Mouse (Mus musculus): ENCODE results near the gene Pik3cb. TPM values are rescaled to one million over a fixed set of nuclear protein-coding genes. Genes with fewer than 3 reads are reported as not detected.

The Pik3cb gene
- 10 to 100 TPM; 27.6 to 28.0 TPM for total RNA-seq (2021)
- long read RNA-seq, full-length matches to known transcripts: 41 of 71 reads
- long read RNA-seq, partial matches to known transcripts: 4 of 71 reads
- long read RNA-seq, other reads (novel, unspliced or antisense): 26 of 71 reads

DNA sequence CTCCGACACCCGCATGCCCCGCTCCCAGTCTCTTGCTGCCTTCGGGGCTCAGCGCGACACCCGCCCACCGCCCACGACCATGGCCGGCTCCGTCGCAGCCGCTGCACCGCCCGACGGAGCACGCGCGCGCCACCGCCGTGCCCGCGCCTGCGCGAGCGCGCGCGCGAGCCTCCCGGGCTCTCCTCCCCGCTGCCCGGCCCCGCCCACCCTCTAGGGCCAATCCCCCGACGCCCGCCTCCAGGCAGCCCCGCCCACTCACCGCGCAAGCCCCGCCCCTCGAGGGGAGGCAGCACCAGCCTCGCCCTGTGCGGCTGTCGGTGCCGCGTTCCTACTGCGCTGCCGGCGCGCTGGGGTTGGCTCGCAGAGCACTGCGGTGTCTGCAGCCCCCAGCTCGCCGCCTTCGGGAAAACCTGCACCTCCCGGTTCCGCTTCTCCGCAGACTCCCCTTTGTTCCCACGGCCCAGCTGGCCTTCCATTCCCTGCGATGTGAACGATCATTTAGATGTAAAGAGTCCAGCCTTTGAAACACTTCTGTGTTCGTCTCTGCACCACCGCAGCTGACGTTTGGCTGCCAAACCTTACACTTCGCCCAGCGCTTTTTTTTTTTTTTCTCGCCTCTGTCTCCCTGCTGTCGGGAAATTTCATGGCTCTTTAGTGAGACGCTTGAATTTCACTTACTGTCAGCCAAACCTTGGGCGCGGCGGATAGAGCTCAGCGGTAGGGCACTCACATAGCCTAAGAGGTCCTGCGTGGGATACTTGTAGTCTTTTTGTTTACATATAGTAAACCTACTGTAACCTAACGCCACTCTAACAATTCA lies at the start of gene Pik3cb:
Gene Pik3cb (minus strand): TSS at position 559 of the 820 bp plus-strand sequence.
- DNase-seq (ENCODE audit: low spot score in 2 of 2): peak; percentile 97 to 98

DNA sequence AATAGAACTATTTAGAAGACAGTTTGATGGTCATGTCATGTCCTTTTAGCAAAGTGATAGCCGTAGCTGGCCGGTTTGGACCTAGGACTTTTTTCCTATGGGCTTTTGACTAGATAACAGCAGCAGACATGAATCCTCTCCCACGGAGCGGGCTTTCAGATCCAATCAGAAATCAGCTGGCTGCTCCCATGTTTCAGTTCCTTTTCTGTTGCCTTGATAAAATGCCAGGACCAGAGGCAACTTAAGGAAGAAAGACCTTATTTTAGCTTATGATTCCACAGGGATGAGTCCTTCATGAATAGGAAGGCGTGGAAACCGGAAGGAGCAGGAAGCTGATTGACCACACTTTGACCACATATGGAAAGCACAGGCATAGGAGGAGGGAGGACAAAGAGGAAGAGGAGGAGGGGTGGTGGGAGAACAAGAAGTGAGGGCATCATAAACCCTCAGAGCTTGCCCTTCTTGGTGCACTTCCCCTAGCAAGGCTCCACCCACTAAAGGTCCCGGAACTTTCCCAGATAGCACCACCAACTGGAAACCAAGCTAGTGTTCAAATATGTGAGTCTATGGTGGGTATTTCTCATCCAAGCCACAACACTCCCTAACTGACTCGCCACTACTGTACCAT lies 42.7 kb upstream of the Pik3cb start:
- DNase-seq (ENCODE audit: low spot score in 2 of 2): no peak

DNA sequence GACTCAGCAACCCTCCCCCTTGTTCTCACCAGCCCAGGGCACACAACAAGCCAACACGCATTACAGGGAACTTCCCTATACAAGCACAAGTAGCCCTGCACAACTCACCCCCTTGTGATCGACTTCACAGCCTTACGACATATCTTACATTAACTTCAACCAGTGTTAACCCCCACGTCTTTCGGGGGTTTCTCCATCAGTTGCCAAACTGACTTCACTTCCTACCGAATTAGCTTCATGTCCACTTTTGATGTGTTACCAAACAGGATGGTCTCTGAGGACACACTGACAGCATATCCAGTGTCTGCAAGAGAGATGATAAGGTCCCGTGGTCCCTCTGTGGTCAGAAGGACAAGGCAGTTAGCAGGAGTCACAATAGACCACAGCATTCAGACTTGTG lies 41.7 kb upstream of the Pik3cb start:
- DNase-seq (ENCODE audit: low spot score in 2 of 2): no peak

DNA sequence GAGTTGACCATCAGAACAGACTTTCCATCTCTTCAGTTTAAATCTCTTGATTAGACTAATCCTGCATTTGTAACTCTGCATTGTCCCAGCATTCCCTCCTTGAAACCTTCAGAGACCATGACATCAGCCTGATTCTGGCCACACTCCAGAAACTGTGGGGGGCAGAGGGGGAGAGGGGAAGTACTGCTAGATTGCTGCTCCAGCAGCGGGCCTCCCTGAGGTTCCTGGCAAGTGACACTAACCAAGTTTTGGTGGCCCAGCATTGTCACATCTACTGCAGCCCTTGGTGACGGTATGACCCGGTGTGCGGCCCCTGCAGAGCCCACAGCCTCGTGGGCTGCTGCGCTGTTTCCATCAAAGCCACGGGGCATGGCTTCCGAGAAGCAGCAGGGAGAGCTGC lies 39.9 kb upstream of the Pik3cb start:
- DNase-seq (ENCODE audit: low spot score in 2 of 2): no peak

DNA sequence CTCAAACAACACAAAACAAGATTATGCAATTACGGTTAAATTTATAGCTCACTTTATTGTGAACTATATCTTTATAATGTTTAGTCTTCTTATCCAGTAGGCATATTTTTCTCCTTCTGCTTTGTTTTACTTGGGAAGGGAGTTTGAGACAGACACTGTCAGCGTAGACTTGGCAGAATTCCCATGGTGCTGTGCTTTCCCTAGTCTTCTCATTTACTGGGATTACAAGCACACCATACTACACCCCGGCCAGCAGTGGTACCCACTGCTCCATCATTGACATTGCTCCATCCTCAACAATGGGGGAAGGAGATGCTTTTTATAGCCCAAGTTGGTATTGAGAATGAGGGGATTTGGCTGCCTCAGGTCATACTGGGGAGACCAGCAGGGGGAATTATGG lies 38.3 kb upstream of the Pik3cb start:
- DNase-seq (ENCODE audit: low spot score in 2 of 2): peak in 1 of 2 experiments; percentile 36

DNA sequence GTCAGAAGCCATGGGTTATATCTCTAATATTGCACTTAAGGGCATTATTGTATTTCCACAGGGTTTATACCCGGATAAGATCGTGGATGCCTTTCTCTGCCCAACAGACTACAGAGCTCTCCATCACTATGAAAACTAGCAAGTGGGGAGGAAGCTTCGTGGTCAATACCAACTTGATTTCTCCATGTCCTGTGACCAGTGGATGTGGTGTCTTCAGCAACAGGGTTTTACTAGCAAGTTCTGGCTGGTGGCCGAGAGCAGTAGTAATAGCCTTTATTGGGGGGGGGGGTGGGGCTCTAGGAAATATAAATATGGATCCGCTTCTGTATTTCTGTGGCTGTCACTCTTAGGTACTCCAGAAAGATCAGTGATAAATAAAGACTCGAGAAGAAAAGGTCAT lies 35.4 kb upstream of the Pik3cb start:
- no peak for DNase-seq (ENCODE audit: low spot score in 2 of 2)

DNA sequence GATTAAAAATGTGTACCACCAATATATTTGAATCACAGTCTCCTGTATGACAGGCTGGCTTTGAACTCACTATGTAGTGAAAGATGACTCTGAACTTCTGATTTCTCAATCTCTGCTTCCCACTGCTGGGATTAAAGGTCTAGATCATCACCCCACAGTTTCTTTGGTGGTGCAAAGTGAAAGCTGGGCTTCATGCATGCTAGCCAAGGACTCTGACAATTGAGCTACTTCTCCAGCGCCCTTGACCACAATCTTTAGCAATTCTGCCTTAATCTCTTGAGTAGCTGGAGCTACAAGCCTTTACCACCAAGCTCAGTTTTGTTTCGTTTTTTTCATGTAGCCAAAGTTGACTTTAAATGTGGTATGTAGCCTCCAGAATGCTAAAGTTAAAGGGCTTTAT lies 32.4 kb upstream of the Pik3cb start:
- DNase-seq (ENCODE audit: low spot score in 2 of 2): no peak

DNA sequence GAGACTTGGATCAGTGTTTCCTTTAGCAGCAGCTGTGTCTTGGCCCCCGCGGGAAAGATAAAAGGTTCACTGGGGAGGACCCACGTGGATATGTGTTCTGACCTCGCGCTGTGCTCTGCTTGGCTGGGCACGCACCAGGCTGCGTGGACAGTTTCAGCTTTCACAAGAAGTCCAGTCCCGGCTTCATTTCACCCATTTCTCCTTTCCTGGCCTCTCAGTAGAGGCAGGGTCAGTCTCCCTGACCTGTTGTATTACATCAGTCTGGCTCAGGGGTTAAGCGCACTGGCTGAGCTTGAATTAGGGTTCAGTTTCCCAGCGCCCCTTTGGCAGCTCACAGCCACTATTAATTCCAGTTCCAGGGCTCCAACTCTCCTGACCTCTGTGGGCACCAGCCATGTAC lies 30.8 kb upstream of the Pik3cb start:
- DNase-seq (ENCODE audit: low spot score in 2 of 2): no peak

DNA sequence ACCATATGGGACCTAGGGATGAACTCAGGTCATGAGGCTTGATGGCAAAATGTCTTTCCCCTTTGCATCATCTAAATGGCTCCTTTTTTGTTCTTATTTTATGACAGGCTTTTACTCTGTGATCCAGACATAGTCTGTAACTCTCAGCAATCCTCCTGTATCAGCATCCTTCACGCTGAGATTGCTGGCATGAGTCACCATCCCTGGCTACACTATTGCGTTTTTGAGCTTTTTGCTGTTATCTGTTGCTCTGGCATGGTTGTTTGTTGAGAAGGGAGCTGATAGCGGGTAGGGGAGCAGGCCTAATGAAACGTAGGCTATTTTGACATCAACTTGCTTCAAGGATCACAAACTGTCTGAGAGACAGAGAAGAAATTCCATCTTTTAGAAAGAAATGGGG lies 28.6 kb upstream of the Pik3cb start:
- no peak for DNase-seq (ENCODE audit: low spot score in 2 of 2)

DNA sequence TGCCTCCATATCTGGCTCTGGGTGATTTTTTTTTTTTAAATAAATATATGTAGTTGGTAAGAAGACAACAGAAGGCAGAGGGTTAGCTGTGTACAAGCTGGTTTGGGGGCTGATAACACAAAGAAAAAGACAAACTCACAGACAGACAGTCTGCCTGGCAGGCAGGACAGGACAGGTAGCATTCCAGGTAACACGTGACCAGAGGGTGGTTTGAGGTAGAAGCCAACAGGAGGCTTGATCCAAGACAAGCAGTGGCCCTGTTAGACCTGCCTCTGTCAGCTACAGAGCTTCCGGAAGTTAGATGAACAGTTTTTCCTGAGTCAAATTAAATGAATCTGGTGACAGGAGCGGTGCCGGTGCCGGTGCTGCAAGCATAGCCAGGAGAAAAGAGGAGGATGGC lies 26.5 kb upstream of the Pik3cb start:
- no peak for DNase-seq (ENCODE audit: low spot score in 2 of 2)

DNA sequence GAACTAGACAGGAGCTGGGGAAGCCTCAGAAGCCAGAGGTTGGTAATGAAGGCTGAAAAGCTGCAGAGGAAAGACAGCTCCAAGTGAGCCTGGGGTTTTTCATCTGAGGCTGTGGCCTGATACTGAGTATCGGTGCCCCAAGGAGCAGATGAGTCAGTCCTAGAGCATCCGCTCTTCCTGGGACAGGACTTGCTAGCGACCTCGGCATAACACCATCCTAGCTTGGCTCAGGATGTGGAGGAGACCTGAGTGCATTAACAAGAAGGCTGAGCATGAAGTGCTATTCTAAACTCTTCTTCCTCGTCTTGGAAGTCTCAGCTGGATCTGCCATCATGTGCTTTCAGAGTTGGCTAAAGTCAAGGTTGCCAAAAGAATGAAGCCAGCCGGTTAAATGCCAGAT lies 25.5 kb upstream of the Pik3cb start:
- DNase-seq (ENCODE audit: low spot score in 2 of 2): no peak

DNA sequence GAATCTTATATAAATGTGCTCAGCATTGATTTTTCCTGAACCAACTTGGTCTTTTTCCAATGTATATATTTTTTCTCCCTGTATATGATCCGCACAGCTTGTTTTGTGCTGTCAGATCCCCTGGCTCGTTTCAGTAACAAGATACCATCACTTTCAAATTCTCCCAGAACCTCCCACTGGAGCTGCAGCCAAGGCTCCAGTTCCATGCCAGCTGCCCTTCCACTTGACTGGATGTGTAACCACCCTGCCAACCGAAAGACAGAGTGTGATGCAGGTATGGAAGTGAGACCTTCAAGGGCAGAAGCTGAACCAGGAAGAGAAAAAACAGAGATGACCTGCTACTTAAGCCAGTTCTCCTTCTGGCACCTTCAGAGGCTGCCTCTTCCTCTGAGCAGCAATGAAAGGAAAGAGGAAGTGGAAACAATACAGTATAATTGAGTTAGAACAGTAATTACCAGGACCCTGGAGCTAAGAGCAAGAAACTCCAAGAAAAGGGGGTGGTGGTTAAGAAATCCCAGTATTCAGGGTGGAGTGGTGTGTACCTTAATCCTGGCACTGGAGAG lies 24.3 kb upstream of the Pik3cb start:
- no peak for DNase-seq (ENCODE audit: low spot score in 2 of 2)

DNA sequence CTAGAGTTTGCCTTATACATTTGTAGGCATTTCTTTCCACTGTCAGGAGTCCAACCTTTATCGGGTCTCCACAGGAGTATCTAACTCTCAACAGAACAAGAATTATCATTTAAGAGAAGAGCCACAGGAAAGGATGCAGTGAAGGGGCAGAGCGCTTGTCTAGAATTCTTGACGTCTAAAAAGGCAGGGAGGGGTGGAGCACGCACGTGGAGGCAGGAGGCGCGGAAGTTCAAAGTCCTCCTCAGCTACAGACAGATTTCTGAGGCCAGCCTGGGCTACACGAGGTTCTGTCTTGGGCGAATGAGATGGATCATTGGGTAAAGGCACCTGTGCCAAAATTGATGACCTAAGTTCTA lies 23.7 kb upstream of the Pik3cb start:
- DNase-seq (ENCODE audit: low spot score in 2 of 2): no peak

DNA sequence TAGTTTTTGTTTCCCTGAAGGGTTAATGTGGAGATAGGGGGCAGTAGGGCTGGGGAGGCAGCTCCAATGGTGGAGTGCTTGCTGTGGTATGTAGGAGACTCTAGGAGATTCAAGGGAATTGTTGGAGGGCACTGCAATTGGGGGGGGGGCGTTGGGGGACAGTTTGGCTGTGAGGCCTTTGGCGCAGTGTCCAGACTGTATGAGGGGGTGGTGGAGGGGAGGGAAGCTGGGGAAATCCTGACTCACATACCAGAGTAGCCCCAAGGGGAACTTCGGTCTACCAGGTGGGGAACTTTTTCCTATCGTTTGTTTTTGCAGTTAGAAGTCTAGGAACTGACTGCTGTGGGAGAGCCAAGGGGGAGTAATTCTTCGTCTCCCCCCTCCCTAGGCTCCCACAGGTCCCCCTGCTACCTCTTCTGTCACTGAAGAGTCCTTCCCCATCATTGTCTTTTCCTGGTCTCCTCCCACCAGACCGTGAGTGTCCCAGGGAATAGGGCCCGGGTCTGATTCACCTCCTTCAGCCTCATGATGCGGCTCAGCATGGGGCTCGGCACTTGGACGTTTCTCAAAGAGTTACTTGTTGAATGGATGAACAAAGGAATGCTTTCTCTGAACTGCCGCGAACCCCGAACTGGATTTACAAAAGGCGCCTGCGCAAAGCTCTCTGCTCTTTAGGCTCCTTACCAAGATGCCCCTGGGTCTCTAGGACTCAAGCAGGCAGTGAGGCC lies 23.2 kb upstream of the Pik3cb start:
- peak in 1 of 2 experiments; percentile 52 for DNase-seq (ENCODE audit: low spot score in 2 of 2)

DNA sequence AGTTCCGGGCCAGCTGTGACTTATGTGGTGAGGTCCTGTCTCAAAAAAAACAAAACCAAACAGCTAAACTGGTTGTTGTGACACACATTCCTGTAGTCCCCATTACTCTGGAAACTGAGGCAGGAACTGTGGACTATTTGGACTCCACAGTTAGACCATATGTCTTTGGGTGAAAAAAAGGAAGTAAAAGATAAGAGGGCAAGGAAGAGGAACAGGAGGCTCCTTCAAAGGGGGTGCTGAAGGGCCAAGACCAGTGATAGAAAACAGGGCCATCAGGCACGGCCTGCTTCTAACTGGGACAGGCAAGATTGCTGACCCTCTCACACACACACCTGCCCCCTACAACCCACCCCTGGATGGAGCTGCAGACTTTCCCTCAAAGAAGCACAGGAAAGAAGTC lies 22.4 kb upstream of the Pik3cb start:
- no peak for DNase-seq (ENCODE audit: low spot score in 2 of 2)

DNA sequence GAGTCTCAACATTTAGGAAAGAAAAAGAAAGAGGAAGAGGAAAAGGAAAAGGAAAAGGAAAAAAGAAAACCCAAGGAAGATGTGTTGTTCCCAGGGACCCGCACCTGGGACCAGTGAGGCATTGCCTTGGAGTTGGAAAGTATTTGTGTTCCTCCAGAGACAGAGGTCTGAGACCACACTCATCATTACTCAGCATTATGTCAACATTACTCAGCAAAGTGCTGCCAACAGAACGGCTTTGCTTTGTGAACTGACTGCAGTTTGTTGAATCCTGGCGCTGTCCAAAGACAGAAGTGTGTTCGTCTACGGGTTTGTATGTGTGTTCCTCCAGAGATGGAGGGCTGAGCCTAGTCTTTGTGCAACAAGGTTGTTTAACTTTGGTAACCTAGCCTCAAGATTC lies 20.4 kb upstream of the Pik3cb start:
- no peak for DNase-seq (ENCODE audit: low spot score in 2 of 2)

DNA sequence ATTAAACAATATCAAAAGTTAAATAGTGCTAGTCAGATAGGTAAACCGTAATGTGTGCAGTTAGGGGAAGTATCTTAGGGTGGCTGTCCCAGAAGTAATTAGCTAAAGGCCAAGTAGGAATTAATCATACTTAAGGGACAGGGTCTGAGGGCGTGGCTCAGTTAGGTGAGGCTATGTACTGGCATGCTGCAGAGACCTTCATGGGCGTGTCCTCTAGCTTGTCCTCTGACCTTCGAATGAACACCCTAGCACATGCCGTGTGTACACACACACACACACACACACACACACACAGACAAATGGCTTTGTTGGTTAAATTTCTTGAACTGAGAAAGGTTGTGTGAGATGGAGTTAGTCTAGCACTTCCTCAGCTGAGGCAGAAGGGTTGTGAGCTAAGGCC lies 19.5 kb upstream of the Pik3cb start:
- no peak for DNase-seq (ENCODE audit: low spot score in 2 of 2)

DNA sequence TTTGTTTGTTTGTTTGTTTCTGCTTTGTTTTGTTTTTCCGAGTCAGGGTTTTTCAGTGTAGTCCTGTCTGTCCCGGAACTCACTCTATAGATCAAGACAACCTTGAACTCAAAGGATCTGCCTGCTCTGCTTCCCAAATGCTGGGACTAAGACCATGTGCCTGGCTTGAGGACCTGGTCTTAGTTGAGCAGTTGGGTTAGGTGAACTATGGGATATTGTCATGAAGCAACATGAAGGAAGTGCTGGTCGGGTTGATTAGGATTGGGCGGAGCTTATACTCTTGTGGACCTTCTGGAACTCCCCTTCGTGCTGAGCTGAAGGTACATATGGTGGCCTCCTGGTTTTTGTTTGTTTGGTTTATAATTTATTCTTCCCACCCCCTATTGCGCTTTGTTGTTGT lies 18.3 kb upstream of the Pik3cb start:
- DNase-seq (ENCODE audit: low spot score in 2 of 2): no peak

DNA sequence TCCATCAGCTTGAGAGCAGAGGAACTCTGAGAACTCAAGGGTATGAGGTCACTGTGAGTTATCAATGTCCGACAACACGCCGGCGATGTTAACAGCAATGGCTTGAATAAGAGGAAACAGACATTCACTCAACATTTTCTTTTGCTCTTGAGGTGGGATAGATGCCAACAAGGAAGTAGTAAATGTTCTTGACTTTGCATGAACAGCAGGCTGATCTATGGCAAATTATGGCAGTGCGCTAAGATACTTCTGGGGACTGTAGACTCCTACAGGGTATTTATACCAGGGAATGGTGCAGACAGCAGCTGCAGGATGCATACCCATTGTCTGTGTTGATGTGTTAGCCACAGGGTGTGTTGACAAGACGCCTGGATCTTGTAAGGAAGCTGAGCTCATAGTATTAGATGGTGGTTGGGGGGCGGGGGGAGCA lies 17.8 kb upstream of the Pik3cb start:
- no peak for DNase-seq (ENCODE audit: low spot score in 2 of 2)

DNA sequence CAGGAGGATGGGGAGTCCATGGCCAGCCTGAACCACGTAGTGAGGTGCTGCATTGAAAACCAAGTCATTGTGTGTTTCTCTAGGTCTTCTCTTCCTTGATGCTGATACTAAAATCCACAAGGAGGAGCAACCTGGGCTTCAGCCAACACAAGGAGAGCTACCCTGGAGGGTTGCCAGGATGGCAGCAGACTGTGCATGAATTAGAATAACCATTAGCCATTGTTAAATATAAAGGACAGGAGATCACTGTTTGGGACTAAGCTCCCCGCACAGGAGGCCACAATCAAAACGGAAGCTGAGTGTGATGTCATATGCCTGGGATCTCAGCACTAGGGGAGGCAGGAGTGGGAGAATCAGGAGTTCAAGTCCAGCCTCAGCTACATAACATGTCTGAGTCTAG lies 13.2 kb upstream of the Pik3cb start:
- no peak for DNase-seq (ENCODE audit: low spot score in 2 of 2)

DNA sequence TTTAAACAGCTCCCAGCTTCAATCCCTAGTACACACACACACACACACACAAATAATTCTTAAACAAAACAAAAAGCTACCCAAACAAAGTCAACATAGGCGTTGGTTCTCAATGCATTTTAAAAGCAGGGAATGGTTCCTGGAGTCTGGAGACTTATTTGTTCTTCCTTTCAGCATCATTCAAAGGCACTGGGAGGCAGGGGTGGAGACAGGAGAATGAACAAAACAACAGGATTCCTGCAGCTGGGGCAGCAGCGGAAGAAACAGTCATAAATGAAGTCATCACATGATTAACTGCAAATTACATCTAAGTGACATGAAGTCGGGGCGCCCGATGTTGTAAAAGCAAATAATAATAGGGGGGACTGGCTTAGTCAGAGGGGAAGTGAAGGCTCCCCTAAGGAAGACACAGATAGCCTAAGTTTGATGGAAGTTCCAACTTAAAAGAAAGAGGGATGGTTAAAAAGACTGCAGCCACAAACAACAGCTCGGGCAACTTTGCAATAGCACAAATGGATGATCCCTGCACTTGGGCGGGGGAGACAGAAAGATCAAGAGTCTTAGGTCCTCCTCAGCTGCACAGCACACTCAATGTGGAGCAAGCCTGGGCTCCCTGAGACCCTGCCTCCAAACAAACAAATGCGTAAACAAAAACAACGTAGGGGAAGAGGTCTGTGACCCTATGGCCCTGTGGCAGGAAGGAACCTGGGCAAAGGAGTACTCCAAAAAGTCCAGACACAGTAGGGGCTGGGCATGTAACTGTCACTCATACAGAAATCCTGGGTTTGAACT lies 12.5 kb upstream of the Pik3cb start:
- DNase-seq (ENCODE audit: low spot score in 2 of 2): no peak

All from layer of hippocampus, adult 18-20 months (tissue).